Mouse (Mus musculus): ENCODE data around the gene Dctn2. TPM values are rescaled to one million over a fixed set of nuclear protein-coding genes. Genes with fewer than 3 reads are reported as not detected.

The Dctn2 gene
- polyA plus RNA-seq, 1 experiment from 2014 or later: 65.9 TPM

- Histone ChIP-seq H3K4me3 (ENCODE audit: low read depth, low read length) (peak overlapping the region; percentile 37), H3K9me3 (replicated peaks; ENCODE audit: control insufficient read depth, low read length) (no peaks in the 10 kb centered on the region), H3K27ac (ENCODE audit: low read length) (peak overlapping the region; percentile 36), H3K4me2 (ENCODE audit: low read depth, low read length) (peak overlapping the region; percentile 33), H3K9ac (ENCODE audit: low read depth, low read length) (peak overlapping the region; percentile 23; the same call in 1 of the 2 replicates), H3K4me1 (ENCODE audit: control insufficient read depth, low read depth, low read length) (peaks cover 21% of the 10 kb centered on the region), H3K27me3 (ENCODE audit: control insufficient read depth, insufficient read depth, low read depth, low read length) (peaks cover 9% of the 10 kb centered on the region), H3K36me3 (ENCODE audit: control insufficient read depth, insufficient read depth) (no peaks in the 10 kb centered on the region)
- ATAC-seq (ENCODE audit: low read depth): no peak
- WGBS (ENCODE audit: insufficient replicate concordance): 22% methylated on average over 17 of the region's 17 CpGs
Measured at GRCm38 (mm10) chr10:127323131-127323855, 57.1 kb downstream of the Dctn2 start.

GRCm38 (mm10) chr10:127324495-127324894, 58.3 kb downstream of the Dctn2 start:
- H3K27ac ChIP-seq (ENCODE audit: low read length): no peak overlapping the region
- no peaks in the 10 kb centered on the region for H3K36me3 ChIP-seq (ENCODE audit: control insufficient read depth, insufficient read depth)
- H3K4me3 ChIP-seq (ENCODE audit: low read depth, low read length): peak overlapping the region; percentile 37
- H3K9me3 ChIP-seq (replicated peaks; ENCODE audit: control insufficient read depth, low read length): no peaks in the 10 kb centered on the region
- H3K4me2 ChIP-seq (ENCODE audit: low read depth, low read length): peak overlapping the region; percentile 36
- 5% methylated on average over 7 of the region's 7 CpGs for WGBS (ENCODE audit: insufficient replicate concordance)
- peaks cover 21% of the 10 kb centered on the region for H3K4me1 ChIP-seq (ENCODE audit: control insufficient read depth, low read depth, low read length)
- peaks cover 9% of the 10 kb centered on the region for H3K27me3 ChIP-seq (ENCODE audit: control insufficient read depth, insufficient read depth, low read depth, low read length)
- peak; percentile 63 for ATAC-seq (ENCODE audit: low read depth)
- H3K9ac ChIP-seq (ENCODE audit: low read depth, low read length): no peak overlapping the region

GRCm38 (mm10) chr10:127325454-127326016, 59.4 kb downstream of the Dctn2 start:
- H3K27me3 ChIP-seq (ENCODE audit: control insufficient read depth, insufficient read depth, low read depth, low read length): peaks cover 9% of the 10 kb centered on the region
- peaks cover 25% of the 10 kb centered on the region for H3K4me1 ChIP-seq (ENCODE audit: control insufficient read depth, low read depth, low read length)
- ATAC-seq (ENCODE audit: low read depth): no peak
- 0 out of 2 replicates have a peak overlapping the region, but pooled peaks have one; percentile 21 for H3K27ac ChIP-seq (ENCODE audit: low read length)
- H3K4me2 ChIP-seq (ENCODE audit: low read depth, low read length): peak overlapping the region; percentile 86
- no peaks in the 10 kb centered on the region for H3K9me3 ChIP-seq (replicated peaks; ENCODE audit: control insufficient read depth, low read length)
- H3K9ac ChIP-seq (ENCODE audit: low read depth, low read length): peak overlapping the region; percentile 63
- 19% methylated on average over 14 of the region's 14 CpGs for WGBS (ENCODE audit: insufficient replicate concordance)
- peak overlapping the region; percentile 62 for H3K4me3 ChIP-seq (ENCODE audit: low read depth, low read length)
- H3K36me3 ChIP-seq (ENCODE audit: control insufficient read depth, insufficient read depth): no peaks in the 10 kb centered on the region

- under 1% methylated on average over 54 of the region's 54 CpGs for WGBS (ENCODE audit: insufficient replicate concordance)
- Histone ChIP-seq H3K36me3 (ENCODE audit: control insufficient read depth, insufficient read depth) (no peaks in the 10 kb centered on the region), H3K4me1 (ENCODE audit: control insufficient read depth, low read depth, low read length) (peaks cover 26% of the 10 kb centered on the region), H3K9me3 (replicated peaks; ENCODE audit: control insufficient read depth, low read length) (no peaks in the 10 kb centered on the region), H3K27ac (ENCODE audit: low read length) (no peak overlapping the region), H3K9ac (ENCODE audit: low read depth, low read length) (peak overlapping the region; percentile 63), H3K4me2 (ENCODE audit: low read depth, low read length) (peak overlapping the region; percentile 86), H3K4me3 (ENCODE audit: low read depth, low read length) (peak overlapping the region; percentile 62), H3K27me3 (ENCODE audit: control insufficient read depth, insufficient read depth, low read depth, low read length) (peaks cover 9% of the 10 kb centered on the region)
- peak; percentile 30 for ATAC-seq (ENCODE audit: low read depth)
Measured at GRCm38 (mm10) chr10:127326017-127326801, 60.0 kb downstream of the Dctn2 start.

DNA sequence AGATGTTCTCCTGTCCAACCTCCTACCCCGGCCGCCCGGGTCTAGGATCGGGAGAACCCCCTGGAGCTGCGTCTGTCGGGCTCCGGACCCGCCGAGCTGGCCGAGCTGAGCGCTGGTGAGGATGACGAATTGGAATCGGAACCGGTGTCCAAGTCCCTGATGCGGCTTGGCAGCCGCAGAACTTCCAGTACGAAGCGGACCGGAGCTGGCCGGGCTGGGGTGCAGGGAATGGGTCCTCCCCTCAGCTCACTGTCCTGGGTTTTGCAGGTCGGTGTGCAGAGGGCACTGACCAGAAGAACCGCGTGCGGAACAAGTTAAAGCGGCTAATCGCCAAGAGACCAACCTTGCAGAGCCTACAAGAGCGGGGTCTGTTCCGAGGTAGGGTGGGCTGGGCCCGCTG, 60.7 kb downstream of the Dctn2 start:
- Histone ChIP-seq H3K27ac (ENCODE audit: low read length) (no peak overlapping the region), H3K4me1 (ENCODE audit: control insufficient read depth, low read depth, low read length) (peaks cover 26% of the 10 kb centered on the region), H3K4me3 (ENCODE audit: low read depth, low read length) (peak overlapping the region; percentile 62), H3K36me3 (ENCODE audit: control insufficient read depth, insufficient read depth) (no peaks in the 10 kb centered on the region), H3K9ac (ENCODE audit: low read depth, low read length) (peak overlapping the region; percentile 63), H3K27me3 (ENCODE audit: control insufficient read depth, insufficient read depth, low read depth, low read length) (peaks cover 9% of the 10 kb centered on the region), H3K9me3 (replicated peaks; ENCODE audit: control insufficient read depth, low read length) (no peaks in the 10 kb centered on the region), H3K4me2 (ENCODE audit: low read depth, low read length) (peak overlapping the region; percentile 86)
- WGBS (ENCODE audit: insufficient replicate concordance): 25% methylated on average over 29 of the region's 29 CpGs
- ATAC-seq (ENCODE audit: low read depth): no peak

GRCm38 (mm10) chr10:127327461-127328145, 61.4 kb downstream of the Dctn2 start:
- peaks cover 9% of the 10 kb centered on the region for H3K27me3 ChIP-seq (ENCODE audit: control insufficient read depth, insufficient read depth, low read depth, low read length)
- H3K4me3 ChIP-seq (ENCODE audit: low read depth, low read length): no peak overlapping the region
- H3K27ac ChIP-seq (ENCODE audit: low read length): no peak overlapping the region
- peaks cover 26% of the 10 kb centered on the region for H3K4me1 ChIP-seq (ENCODE audit: control insufficient read depth, low read depth, low read length)
- no peak overlapping the region for H3K4me2 ChIP-seq (ENCODE audit: low read depth, low read length)
- H3K36me3 ChIP-seq (ENCODE audit: control insufficient read depth, insufficient read depth): no peaks in the 10 kb centered on the region
- WGBS (ENCODE audit: insufficient replicate concordance): 79% methylated on average over 18 of the region's 18 CpGs
- ATAC-seq (ENCODE audit: low read depth): no peak
- H3K9ac ChIP-seq (ENCODE audit: low read depth, low read length): no peak overlapping the region
- H3K9me3 ChIP-seq (replicated peaks; ENCODE audit: control insufficient read depth, low read length): no peaks in the 10 kb centered on the region

GRCm38 (mm10) chr10:127330212-127330611, 64.0 kb downstream of the Dctn2 start:
- WGBS (ENCODE audit: insufficient replicate concordance): 67% methylated on average over 7 of the region's 7 CpGs

More at GRCm38 (mm10) chr10:127330212-127330611, 64.0 kb downstream of the Dctn2 start:
- no peak overlapping the region for H3K4me2 ChIP-seq (ENCODE audit: low read depth, low read length)
- no peaks in the 10 kb centered on the region for H3K36me3 ChIP-seq (ENCODE audit: control insufficient read depth, insufficient read depth)
- H3K27me3 ChIP-seq (ENCODE audit: control insufficient read depth, insufficient read depth, low read depth, low read length): peaks cover 9% of the 10 kb centered on the region
- no peak overlapping the region for H3K9ac ChIP-seq (ENCODE audit: low read depth, low read length)
- H3K4me3 ChIP-seq (ENCODE audit: low read depth, low read length): no peak overlapping the region
- H3K27ac ChIP-seq (ENCODE audit: low read length): no peak overlapping the region
- no peak for ATAC-seq (ENCODE audit: low read depth)
- H3K9me3 ChIP-seq (replicated peaks; ENCODE audit: control insufficient read depth, low read length): no peaks in the 10 kb centered on the region
- peaks cover 22% of the 10 kb centered on the region for H3K4me1 ChIP-seq (ENCODE audit: control insufficient read depth, low read depth, low read length)

All from liver, embryonic 16.5 days (tissue).